Mouse (Mus musculus) stomach, embryonic 16.5 days (tissue): ENCODE data around the gene Iapp. TPM values are rescaled to one million over a fixed set of nuclear protein-coding genes. Genes with fewer than 3 reads are reported as not detected.
"Not testable (repeated sequence)": the region's sequence is repeated elsewhere in the genome, so short reads cannot be mapped to it uniquely, and the experiment has no call there.

Source experiments
- ATAC-seq: fragments of 200-750 bp; cut with Nextera tagmentation; 2 replicates; pipeline ENCODE4 v1.8.0; 2017; ENCODE audit warnings: moderate number of reproducible peaks, moderate TSS enrichment; ENCODE audit not compliant: insufficient read depth, low FRiP score
- H3K27ac ChIP-seq: fragments of 300-500 bp; sonication (generic); 2 replicates; pipeline ENCODE4 v1.5.1; 2014; ENCODE audit warnings: low read length
- H3K27me3 ChIP-seq: fragments of 300-500 bp; sonication (generic); 2 replicates; pipeline ENCODE4 v1.6.1; 2014; ENCODE audit warnings: low read length, control low read depth, mixed read lengths; ENCODE audit not compliant: control insufficient read depth, insufficient read depth
- H3K36me3 ChIP-seq: fragments of 300-500 bp; sonication (generic); 2 replicates; pipeline ENCODE4 v1.6.1; 2014; ENCODE audit warnings: low read length; ENCODE audit not compliant: control insufficient read depth, insufficient read depth
- H3K4me1 ChIP-seq: fragments of 300-500 bp; sonication (generic); 2 replicates; pipeline ENCODE4 v1.6.1; 2014; ENCODE audit warnings: low read length, control low read depth, mixed read lengths; ENCODE audit not compliant: control insufficient read depth, insufficient read depth
- H3K4me2 ChIP-seq: fragments of 300-500 bp; sonication (generic); 2 replicates; pipeline ENCODE4 v1.6.1; 2014; ENCODE audit warnings: low read depth, low read length, mixed read lengths
- H3K4me3 ChIP-seq: fragments of 300-500 bp; sonication (generic); replicated peaks from 2 replicates; pipeline ENCODE4 v1.5.1; 2014; ENCODE audit warnings: mild to moderate bottlenecking, low read length
- H3K9ac ChIP-seq: fragments of 300-500 bp; sonication (generic); 2 replicates; pipeline ENCODE4 v1.6.1; 2014; ENCODE audit warnings: low read length
- H3K9me3 ChIP-seq: fragments of 300-500 bp; sonication (generic); replicated peaks from 2 replicates; pipeline ENCODE4 v1.6.1; 2016; ENCODE audit warnings: low read length, control low read depth; ENCODE audit not compliant: control insufficient read depth
- WGBS: fragments of 180-500 bp; shearing (Covaris S2); extraction: QIAGEN DNeasy Blood & Tissue Kit; methylation state at CpG from one replicate; pipeline ENCODE4 v1.1.7; 2014; 5-methylcytosine and 5-hydroxymethylcytosine counted together
- polyA plus RNA-seq: library from polyadenylated mRNA; unstranded; fragments of >200 nt; fragmentation: Nextera tagmentation; extraction: Ambion mirVana; gene quantifications from 2 replicates; pipeline ENCODE4 v1.2.1, GENCODE M21; 2015

Iapp gene
- polyA plus RNA-seq = 62.2 and 72.9 TPM in 2 replicates

- no peaks in the 10 kb centered on the region for H3K4me1 ChIP-seq
- H3K9me3 ChIP-seq = no peaks in the 10 kb centered on the region
- H3K9ac ChIP-seq = no peak within 1 kb of the TSS
- no peak within 1 kb of the TSS for H3K27ac ChIP-seq
- 54% methylated on average over 4 of the region's 4 CpGs for WGBS
- H3K36me3 ChIP-seq = no peaks in the 10 kb centered on the region
- no peak for ATAC-seq
- no peak within 1 kb of the TSS for H3K4me3 ChIP-seq
- no peak within 1 kb of the TSS for H3K4me2 ChIP-seq
- no peaks in the 10 kb centered on the region for H3K27me3 ChIP-seq
Measured at GRCm38 (mm10) chr6:142298098-142298497, at the start of gene Iapp. Iapp (plus strand) TSS chr6:142298423.

GRCm38 (mm10) chr6:142250738-142251307 lies 47.4 kb upstream of the Iapp start:
- H3K9ac ChIP-seq, H3K27me3 ChIP-seq, H3K4me2 ChIP-seq, H3K4me1 ChIP-seq, H3K27ac ChIP-seq, H3K9me3 ChIP-seq, H3K4me3 ChIP-seq, ATAC-seq, H3K36me3 ChIP-seq: not testable (repeated sequence)
- 81% methylated on average over 1 of the region's 1 CpGs for WGBS

- no peak overlapping the region for H3K4me3 ChIP-seq
- no peak overlapping the region for H3K27ac ChIP-seq
- WGBS = 9% methylated on average over 4 of the region's 4 CpGs
- no peaks in the 10 kb centered on the region for H3K9me3 ChIP-seq
- H3K4me2 ChIP-seq = no peak overlapping the region
- H3K4me1 ChIP-seq = no peaks in the 10 kb centered on the region
- ATAC-seq = no peak
- H3K36me3 ChIP-seq = no peaks in the 10 kb centered on the region
- H3K27me3 ChIP-seq = no peaks in the 10 kb centered on the region
- H3K9ac ChIP-seq = no peak overlapping the region
Measured at GRCm38 (mm10) chr6:142275721-142276442, 22.3 kb upstream of the Iapp start.

- Histone ChIP-seq H3K9ac (no peak overlapping the region), H3K4me2 (no peak overlapping the region), H3K9me3 (no peaks in the 10 kb centered on the region), H3K27me3 (no peaks in the 10 kb centered on the region), H3K36me3 (no peaks in the 10 kb centered on the region), H3K27ac (peak overlapping the region; percentile 42; the same call in 1 of the 2 replicates), H3K4me1 (no peaks in the 10 kb centered on the region), H3K4me3 (no peak overlapping the region)
- WGBS = 51% methylated on average over 12 of the region's 12 CpGs
- peak; percentile 71; the same call in 1 of the 2 replicates for ATAC-seq
Measured at GRCm38 (mm10) chr6:142289413-142290118, 8.7 kb upstream of the Iapp start.

GRCm38 (mm10) chr6:142305076-142305475 lies 6.9 kb downstream of the Iapp start:
- Histone ChIP-seq H3K27me3 (no peaks in the 10 kb centered on the region), H3K4me1 (no peaks in the 10 kb centered on the region), H3K36me3 (no peaks in the 10 kb centered on the region), H3K4me3 (no peak overlapping the region), H3K27ac (no peak overlapping the region), H3K9ac (no peak overlapping the region), H3K4me2 (no peak overlapping the region), H3K9me3 (peaks cover 4% of the 10 kb centered on the region; the same call in 1 of the 2 replicates)
- no peak for ATAC-seq

GRCm38 (mm10) chr6:142314285-142314684 lies 16.1 kb downstream of the Iapp start:
- Histone ChIP-seq H3K4me3 (no peak overlapping the region), H3K9me3 (peaks cover 4% of the 10 kb centered on the region; the same call in 1 of the 2 replicates), H3K36me3 (no peaks in the 10 kb centered on the region), H3K4me1 (no peaks in the 10 kb centered on the region), H3K4me2 (no peak overlapping the region), H3K9ac (no peak overlapping the region), H3K27ac (no peak overlapping the region), H3K27me3 (no peaks in the 10 kb centered on the region)
- ATAC-seq = no peak
- WGBS = 83% methylated on average over 5 of the region's 5 CpGs

GRCm38 (mm10) chr6:142317106-142317505 lies 18.9 kb downstream of the Iapp start:
- no peak for ATAC-seq
- H3K36me3 ChIP-seq = no peaks in the 10 kb centered on the region

GRCm38 (mm10) chr6:142322881-142323280 lies 24.7 kb downstream of the Iapp start, which contains the start of gene Slco1a5:
Slco1a5 (minus strand) TSS chr6:142322981.
- Histone ChIP-seq H3K4me2 (no peak within 1 kb of the TSS), H3K27ac (no peak within 1 kb of the TSS), H3K4me1 (no peaks in the 10 kb centered on the region), H3K36me3 (no peaks in the 10 kb centered on the region), H3K9me3 (no peaks in the 10 kb centered on the region), H3K27me3 (no peaks in the 10 kb centered on the region), H3K9ac (no peak within 1 kb of the TSS), H3K4me3 (no peak within 1 kb of the TSS)
- 20% methylated on average over 4 of the region's 4 CpGs for WGBS
- ATAC-seq = no peak

More at GRCm38 (mm10) chr6:142317106-142317505, 18.9 kb downstream of the Iapp start:
- Histone ChIP-seq H3K27me3 (no peaks in the 10 kb centered on the region), H3K4me3 (no peak overlapping the region), H3K4me1 (no peaks in the 10 kb centered on the region), H3K27ac (no peak overlapping the region), H3K4me2 (no peak overlapping the region), H3K9me3 (no peaks in the 10 kb centered on the region), H3K9ac (no peak overlapping the region)

GRCm38 (mm10) chr6:142326598-142326997 lies 28.4 kb downstream of the Iapp start:
- Histone ChIP-seq H3K9me3 (no peaks in the 10 kb centered on the region), H3K36me3 (no peaks in the 10 kb centered on the region), H3K4me2 (no peak overlapping the region), H3K9ac (no peak overlapping the region), H3K4me1 (no peaks in the 10 kb centered on the region), H3K27ac (no peak overlapping the region), H3K4me3 (no peak overlapping the region), H3K27me3 (no peaks in the 10 kb centered on the region)
- no peak for ATAC-seq
- WGBS = 64% methylated on average over 3 of the region's 3 CpGs
